Mouse (Mus musculus) heart, embryonic 14.5 days (tissue): ENCODE measurements around the gene Aasdh. TPM values are rescaled to one million over a fixed set of nuclear protein-coding genes. Genes with fewer than 3 reads are reported as not detected.
A peak's percentile ranks its signal among the peaks of the same experiment; 100 is the strongest.

Experiments used
- ATAC-seq: fragments of 200-750 bp; cut with Nextera tagmentation; 2 replicates; pipeline ENCODE4 v1.8.0; 2017; ENCODE audit warnings: low read depth, moderate TSS enrichment; ENCODE audit not compliant: insufficient number of reproducible peaks, insufficient read depth, low FRiP score
- H3K27ac ChIP-seq, 2 experiments: fragments of 200-500 bp in 1 of 2; fragments of 300-500 bp in 1 of 2; sonication (generic) in 1 of 2; replicated peaks in 1 of 2; 2 replicates each; pipeline ENCODE4 v1.5.1; 2012 to 2014; ENCODE audit warnings: low read depth in 2 of 2, low read length in 2 of 2, control low read depth in 1 of 2, mild to moderate bottlenecking in 1 of 2, mixed read lengths in 1 of 2; ENCODE audit not compliant: control insufficient read depth in 1 of 2, insufficient read depth in 1 of 2
- H3K27me3 ChIP-seq: fragments of 300-500 bp; sonication (generic); 2 replicates; pipeline ENCODE4 v1.6.1; 2014; ENCODE audit warnings: mild to moderate bottlenecking, low read length, control low read depth; ENCODE audit not compliant: control insufficient read depth, insufficient read depth
- H3K36me3 ChIP-seq: fragments of 300-500 bp; sonication (generic); 2 replicates; pipeline ENCODE4 v1.6.1; 2014; ENCODE audit warnings: mild to moderate bottlenecking, control low read depth, low read length, mixed read lengths; ENCODE audit not compliant: control insufficient read depth, insufficient read depth
- H3K4me1 ChIP-seq, 2 experiments: fragments of 200-500 bp in 1 of 2; fragments of 300-500 bp in 1 of 2; sonication (generic) in 1 of 2; 2 replicates each; pipeline ENCODE4 v1.6.1; 2012 to 2014; ENCODE audit warnings: low read length in 2 of 2, control low read depth in 1 of 2, mixed read lengths in 1 of 2; ENCODE audit not compliant: control insufficient read depth in 2 of 2, insufficient read depth in 2 of 2
- H3K4me2 ChIP-seq: fragments of 300-500 bp; sonication (generic); 2 replicates; pipeline ENCODE4 v1.6.1; 2014; ENCODE audit warnings: mild to moderate bottlenecking, low read length
- H3K4me3 ChIP-seq, 2 experiments: fragments of 200-500 bp in 1 of 2; fragments of 300-500 bp in 1 of 2; sonication (generic) in 1 of 2; 2 replicates each; pipeline ENCODE4 v1.5.1; 2012 to 2014; ENCODE audit warnings: low read length in 2 of 2, mild to moderate bottlenecking in 2 of 2, control low read depth in 1 of 2, low read depth in 1 of 2, moderate library complexity in 1 of 2; ENCODE audit not compliant: control insufficient read depth in 1 of 2, insufficient read depth in 1 of 2
- H3K9ac ChIP-seq: fragments of 300-500 bp; sonication (generic); 2 replicates; pipeline ENCODE4 v1.6.1; 2014; ENCODE audit warnings: mild to moderate bottlenecking, low read length
- H3K9me3 ChIP-seq: fragments of 300-500 bp; sonication (generic); 2 replicates; pipeline ENCODE4 v1.6.1; 2016; ENCODE audit warnings: low read length, control low read depth; ENCODE audit not compliant: control insufficient read depth
- WGBS: fragments of 180-500 bp; shearing (Covaris S2); extraction: QIAGEN DNeasy Blood & Tissue Kit; methylation state at CpG from one replicate; pipeline ENCODE4 v1.1.7; 2014; 5-methylcytosine and 5-hydroxymethylcytosine counted together
- polyA plus RNA-seq: library from polyadenylated mRNA; unstranded; fragments of >200 nt; fragmentation: Nextera tagmentation; extraction: Ambion mirVana; gene quantifications from 2 replicates; pipeline ENCODE4 v1.2.1, GENCODE M21; 2014

Gene Aasdh
- polyA plus RNA-seq, 1 experiment from 2014 or later: 19.1 TPM

DNA sequence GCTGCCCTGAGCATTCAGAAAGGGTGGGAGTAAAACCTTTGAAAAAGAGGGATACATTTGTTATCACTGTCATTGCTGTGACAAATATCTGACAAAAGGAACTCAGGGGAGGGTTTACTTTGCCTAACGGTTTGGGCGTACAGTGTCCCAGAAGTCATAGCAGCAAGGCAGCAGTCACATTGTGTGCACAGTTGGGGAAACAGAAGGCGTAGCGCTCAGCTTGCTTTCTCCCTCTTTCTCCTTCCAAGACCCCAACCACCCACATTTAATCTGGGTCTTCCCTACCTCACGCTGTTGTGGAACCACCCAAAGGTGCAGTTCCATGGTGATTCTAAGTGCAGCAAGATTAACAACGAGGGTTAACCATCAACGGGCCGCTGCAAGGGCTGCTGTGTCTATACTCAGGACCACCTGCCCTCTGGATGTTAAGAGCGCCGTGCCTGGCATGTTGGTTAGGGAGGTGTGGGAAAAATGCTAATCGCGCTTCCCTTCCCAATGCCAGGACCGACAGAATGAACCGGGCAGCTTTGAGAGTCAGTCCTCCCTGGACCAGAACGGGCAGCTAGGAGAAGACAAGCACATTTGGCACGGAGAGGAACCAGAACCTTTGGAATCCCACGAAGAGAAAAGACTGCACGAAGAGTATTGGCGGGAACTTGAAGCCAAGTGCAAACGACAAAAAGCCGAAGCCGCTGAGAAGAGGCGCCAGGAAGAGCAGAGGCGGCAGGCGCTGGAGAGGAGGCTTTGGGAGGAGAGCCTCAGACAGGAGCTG lies 49.3 kb downstream of the Aasdh start:
- Histone ChIP-seq H3K9ac (peak overlapping the region; percentile 88), H3K9me3 (no peaks in the 10 kb centered on the region), H3K27ac (peak overlapping the region in 1 of 2 experiments; percentile 33; a peak in 1 of 4 replicates), H3K4me1 (peaks cover 15 to 35% of the 10 kb centered on the region in 2 experiments; a peak in 3 of 4 replicates), H3K4me2 (peak overlapping the region; percentile 99), H3K27me3 (no peaks in the 10 kb centered on the region; the same call in 1 of the 2 replicates), H3K36me3 (no peaks in the 10 kb centered on the region), H3K4me3 (peak overlapping the region; percentile 60 to 62)
- ATAC-seq: no peak
- 13% methylated on average over 25 of the region's 25 CpGs for WGBS

DNA sequence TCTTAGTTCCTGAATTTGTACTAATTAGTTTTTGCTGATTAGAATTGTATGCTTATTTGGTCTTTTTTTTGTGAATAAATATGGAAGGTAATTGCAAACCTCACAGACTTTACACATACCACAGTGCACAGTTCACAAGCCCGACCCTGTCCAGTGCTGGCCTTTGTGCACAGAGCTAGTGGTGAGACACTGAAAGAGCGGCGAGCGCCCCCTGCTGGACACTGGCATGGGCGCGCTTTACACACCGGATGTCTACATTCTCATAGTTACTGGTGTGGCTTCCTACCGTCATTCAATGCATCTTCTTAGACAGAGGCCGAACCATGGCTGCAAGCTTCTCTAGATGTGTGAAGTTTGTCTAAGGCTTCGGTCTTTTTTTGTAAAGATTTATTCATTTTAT lies 51.8 kb downstream of the Aasdh start:
- 14% methylated on average over 10 of the region's 10 CpGs for WGBS
- Histone ChIP-seq H3K36me3 (no peaks in the 10 kb centered on the region), H3K27ac (no peak overlapping the region), H3K4me1 (peaks cover 20 to 26% of the 10 kb centered on the region in 2 experiments; a peak in 3 of 4 replicates), H3K27me3 (no peaks in the 10 kb centered on the region; the same call in 1 of the 2 replicates), H3K9ac (no peak overlapping the region), H3K4me3 (no peak overlapping the region), H3K9me3 (no peaks in the 10 kb centered on the region), H3K4me2 (no peak overlapping the region)
- ATAC-seq: peak; percentile 37; the same call in 1 of the 2 replicates

DNA sequence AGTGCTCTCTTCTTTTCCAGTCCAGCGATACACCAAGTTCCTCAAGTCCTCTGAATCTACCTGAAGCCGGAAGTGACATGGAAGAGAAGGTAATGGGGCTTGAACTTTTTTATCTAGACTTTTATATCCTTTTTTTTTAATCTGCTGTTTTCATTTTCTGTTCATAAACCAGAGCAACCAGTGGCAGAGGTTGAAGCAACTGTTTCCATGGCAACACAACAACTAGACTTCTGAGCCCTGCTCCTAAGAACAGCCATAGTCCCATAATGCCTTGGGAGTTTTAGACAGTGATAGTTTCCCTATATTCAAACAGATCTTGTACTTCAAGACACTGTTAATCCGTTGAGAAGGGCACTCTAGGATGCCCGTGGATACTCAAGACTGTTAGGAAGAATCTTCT lies 54.0 kb downstream of the Aasdh start:
- peaks cover 15 to 18% of the 10 kb centered on the region in 2 experiments; a peak in 3 of 4 replicates for H3K4me1 ChIP-seq
- 71% methylated on average over 4 of the region's 4 CpGs for WGBS
- no peak overlapping the region for H3K27ac ChIP-seq
- no peak overlapping the region for H3K4me3 ChIP-seq
- H3K4me2 ChIP-seq: no peak overlapping the region
- no peaks in the 10 kb centered on the region for H3K36me3 ChIP-seq
- H3K27me3 ChIP-seq: no peaks in the 10 kb centered on the region
- no peaks in the 10 kb centered on the region for H3K9me3 ChIP-seq
- no peak for ATAC-seq
- no peak overlapping the region for H3K9ac ChIP-seq

DNA sequence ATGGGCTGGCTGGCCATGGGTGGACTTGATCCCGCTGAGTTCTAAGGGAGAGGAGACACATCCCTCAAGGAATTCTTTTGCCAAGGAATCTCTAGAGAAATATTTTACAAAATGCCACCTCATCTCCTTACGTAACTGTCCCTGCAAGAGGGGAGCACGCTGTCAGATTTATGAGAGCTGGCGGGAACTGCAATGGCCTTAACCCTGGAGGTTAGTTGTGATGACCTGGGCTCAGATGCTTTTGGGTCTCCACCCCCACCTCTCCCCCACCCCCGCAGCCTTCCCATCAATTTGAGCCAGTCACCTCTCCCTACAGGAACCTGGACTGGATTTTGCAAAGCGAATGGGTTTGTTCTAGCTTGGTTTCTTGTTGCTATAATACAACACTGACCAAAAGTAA lies 58.2 kb downstream of the Aasdh start:
- Histone ChIP-seq H3K27ac (no peak overlapping the region), H3K36me3 (no peaks in the 10 kb centered on the region), H3K27me3 (no peaks in the 10 kb centered on the region), H3K9me3 (no peaks in the 10 kb centered on the region), H3K4me2 (no peak overlapping the region), H3K9ac (no peak overlapping the region), H3K4me3 (no peak overlapping the region), H3K4me1 (peaks cover 15 to 21% of the 10 kb centered on the region in 2 experiments; a peak in 3 of 4 replicates)
- no peak for ATAC-seq
- 88% methylated on average over 6 of the region's 6 CpGs for WGBS

DNA sequence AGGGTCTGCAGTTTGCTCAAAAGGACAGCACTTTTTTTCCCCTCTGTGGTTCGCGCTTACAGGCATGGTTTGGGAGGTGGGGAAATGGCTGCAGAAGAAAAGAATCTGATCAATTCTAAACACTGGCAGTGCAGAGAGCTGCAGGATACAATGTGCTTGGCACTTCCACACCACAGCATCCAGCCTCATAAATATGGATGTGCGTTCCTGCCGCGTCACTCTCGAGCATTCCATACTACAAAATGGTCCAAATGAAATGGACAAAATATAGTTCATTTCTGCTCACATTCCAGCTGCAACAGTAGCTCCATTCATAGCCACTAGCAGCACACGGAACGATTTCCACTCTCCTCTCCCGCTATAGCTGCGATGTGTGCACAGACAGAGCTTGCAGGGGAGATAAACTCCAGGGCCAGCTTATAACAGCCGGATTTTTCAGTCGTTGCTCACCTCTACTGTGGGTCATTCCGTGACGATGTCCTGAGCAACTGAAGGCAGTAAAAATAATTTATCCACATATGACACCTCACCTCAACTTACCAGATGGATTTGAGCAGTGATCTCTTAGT lies 60.6 kb downstream of the Aasdh start:
- Histone ChIP-seq H3K27me3 (no peaks in the 10 kb centered on the region), H3K4me1 (peaks cover 9 to 17% of the 10 kb centered on the region in 2 experiments; a peak in 3 of 4 replicates), H3K4me2 (no peak overlapping the region), H3K4me3 (no peak overlapping the region), H3K27ac (no peak overlapping the region), H3K9ac (no peak overlapping the region), H3K36me3 (no peaks in the 10 kb centered on the region), H3K9me3 (no peaks in the 10 kb centered on the region)
- 57% methylated on average over 14 of the region's 14 CpGs for WGBS
- ATAC-seq: no peak

DNA sequence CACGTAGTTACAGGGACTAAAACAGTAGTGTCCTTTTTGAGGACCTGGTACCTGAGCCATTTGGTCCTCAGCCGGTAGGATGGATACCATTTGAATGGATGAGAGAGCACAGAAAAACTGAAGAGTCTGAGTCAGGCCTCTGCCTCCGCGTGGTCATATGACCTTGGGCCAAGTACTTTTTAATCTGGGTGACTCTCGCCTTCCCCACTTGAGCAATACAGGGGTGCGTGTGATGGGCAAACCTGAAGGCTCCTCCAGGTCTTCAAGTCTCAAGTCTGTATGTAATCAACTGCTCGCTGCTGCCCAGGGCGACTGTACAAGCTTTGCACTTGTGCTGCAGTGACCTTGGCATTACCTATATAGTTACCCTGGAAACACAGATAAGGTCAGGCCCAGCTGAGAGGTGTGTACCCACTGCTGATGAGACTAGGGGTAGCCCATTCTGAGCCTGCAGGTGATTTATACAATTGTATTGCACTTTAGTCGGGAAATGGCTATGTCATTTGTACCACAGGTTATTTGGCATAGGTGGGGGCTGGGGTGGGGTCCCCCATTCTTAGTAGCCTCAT lies 61.4 kb downstream of the Aasdh start:
- H3K36me3 ChIP-seq: no peaks in the 10 kb centered on the region
- H3K9me3 ChIP-seq: no peaks in the 10 kb centered on the region
- no peak for ATAC-seq
- no peak overlapping the region for H3K27ac ChIP-seq
- 53% methylated on average over 9 of the region's 9 CpGs for WGBS
- no peaks in the 10 kb centered on the region for H3K27me3 ChIP-seq
- H3K4me3 ChIP-seq: no peak overlapping the region
- H3K9ac ChIP-seq: no peak overlapping the region
- H3K4me1 ChIP-seq: peaks cover 5 to 12% of the 10 kb centered on the region in 2 experiments; a peak in 3 of 4 replicates
- no peak overlapping the region for H3K4me2 ChIP-seq

DNA sequence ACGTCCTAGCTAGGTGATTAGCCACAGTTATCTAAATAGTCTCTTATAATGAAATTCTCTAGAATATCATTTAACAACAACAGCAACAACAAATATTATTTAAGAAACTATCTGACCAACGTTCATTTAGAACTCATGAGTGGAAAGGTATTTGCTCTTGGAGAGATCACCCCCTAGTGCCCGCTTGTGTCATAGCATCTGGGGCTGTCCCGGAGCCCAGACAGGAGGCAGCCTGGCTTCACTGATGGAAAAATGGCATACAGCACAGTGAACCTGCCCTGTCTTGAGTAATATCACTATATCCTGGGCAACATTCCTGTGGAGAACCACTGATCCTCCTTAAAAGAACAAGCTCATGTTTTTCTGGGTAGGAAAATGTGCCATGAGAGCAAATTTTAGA lies 61.9 kb downstream of the Aasdh start:
- Histone ChIP-seq H3K4me2 (no peak overlapping the region), H3K27me3 (no peaks in the 10 kb centered on the region), H3K9me3 (no peaks in the 10 kb centered on the region), H3K27ac (no peak overlapping the region), H3K36me3 (no peaks in the 10 kb centered on the region), H3K4me1 (peaks cover 5 to 12% of the 10 kb centered on the region in 2 experiments; a peak in 3 of 4 replicates), H3K9ac (no peak overlapping the region), H3K4me3 (no peak overlapping the region)
- no peak for ATAC-seq
- 6% methylated on average over 4 of the region's 4 CpGs for WGBS
